Mouse (Mus musculus): ENCODE measurements around the gene Tbxas1. TPM values are rescaled to one million over a fixed set of nuclear protein-coding genes. Genes with fewer than 3 reads are reported as not detected.

Gene Tbxas1
- polyA plus RNA-seq, 1 experiment from 2014 or later = 1.6 TPM

DNA sequence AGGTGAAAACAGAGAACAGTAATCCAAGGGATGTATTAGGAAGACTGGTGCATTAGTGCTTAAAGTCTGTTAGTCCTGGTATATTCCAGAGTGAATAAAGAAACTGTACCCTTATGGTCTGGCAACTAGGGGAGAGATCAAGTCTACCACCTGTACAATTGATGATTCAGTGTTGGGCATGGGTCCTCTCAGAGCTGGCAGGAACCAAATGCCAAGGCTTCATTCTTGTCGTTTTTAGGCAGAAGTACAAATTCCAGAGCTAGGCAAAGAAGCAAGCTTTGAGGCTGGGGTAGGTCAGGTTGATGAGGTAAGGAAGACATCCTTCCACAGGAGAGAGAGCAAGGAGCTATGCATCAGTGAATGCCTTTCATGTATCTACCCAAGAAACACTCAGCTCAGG, 34.4 kb upstream of the Tbxas1 start:
- Histone ChIP-seq H3K36me3 (0 out of 2 replicates have a peak, but pooled peaks cover 2% of the 10 kb centered on the region), H3K27ac (no peak overlapping the region), H3K9ac (replicated peaks) (no peak overlapping the region), H3K4me1 (replicated peaks) (peaks cover 47% of the 10 kb centered on the region), H3K4me3 (replicated peaks) (no peak overlapping the region), H3K9me3 (no peaks in the 10 kb centered on the region), H3K4me2 (replicated peaks) (no peak overlapping the region), H3K27me3 (no peaks in the 10 kb centered on the region)
- no peak for ATAC-seq
- WGBS = 84% methylated on average over 1 of the region's 1 CpGs

DNA sequence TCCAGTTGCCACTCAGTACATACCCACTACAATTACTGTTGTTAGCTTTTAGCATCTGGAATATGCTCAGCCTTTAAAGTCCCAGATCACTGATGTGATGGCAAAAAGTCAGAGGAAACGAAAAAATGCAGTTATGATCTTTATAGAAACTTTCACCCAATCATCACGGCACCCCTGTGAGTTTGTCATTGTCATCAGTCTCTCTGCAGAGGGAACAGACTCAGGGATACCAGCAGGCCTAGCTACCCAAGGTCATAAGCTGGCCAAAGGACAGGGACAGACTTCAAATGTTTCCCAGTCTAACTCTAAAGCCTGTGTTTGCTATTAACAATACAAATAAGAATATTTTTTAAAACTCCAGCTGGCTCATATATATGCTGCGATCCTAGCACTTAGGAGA, 33.7 kb upstream of the Tbxas1 start:
- Histone ChIP-seq H3K9me3 (no peaks in the 10 kb centered on the region), H3K36me3 (0 out of 2 replicates have a peak, but pooled peaks cover 2% of the 10 kb centered on the region), H3K9ac (replicated peaks) (no peak overlapping the region), H3K4me1 (replicated peaks) (peaks cover 55% of the 10 kb centered on the region), H3K27ac (no peak overlapping the region), H3K4me3 (replicated peaks) (no peak overlapping the region), H3K27me3 (no peaks in the 10 kb centered on the region), H3K4me2 (replicated peaks) (no peak overlapping the region)
- 93% methylated on average over 3 of the region's 3 CpGs for WGBS
- ATAC-seq = no peak

DNA sequence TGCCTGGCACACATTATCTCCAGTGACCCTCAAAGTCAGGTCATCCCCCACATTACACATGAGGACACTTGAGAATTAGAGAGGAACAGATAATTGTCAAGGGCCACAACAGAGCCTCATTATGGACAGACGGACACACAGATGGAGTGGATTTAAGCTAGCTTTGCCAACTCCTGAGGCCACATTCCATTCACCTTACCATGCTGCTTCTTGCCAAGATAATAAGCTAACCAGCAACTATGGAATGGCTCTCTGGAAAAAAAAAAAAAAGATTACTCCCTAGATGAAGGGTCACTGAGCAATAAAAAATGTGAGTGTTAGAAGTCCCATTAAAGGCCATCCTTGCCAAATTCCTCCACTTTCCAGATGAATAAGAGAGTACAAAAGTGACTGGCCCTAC, 30.1 kb upstream of the Tbxas1 start:
- no peaks in the 10 kb centered on the region for H3K27me3 ChIP-seq
- no peak overlapping the region for H3K9ac ChIP-seq (replicated peaks)
- ATAC-seq = no peak
- H3K4me2 ChIP-seq (replicated peaks) = no peak overlapping the region
- H3K36me3 ChIP-seq = no peaks in the 10 kb centered on the region
- no peaks in the 10 kb centered on the region for H3K9me3 ChIP-seq
- no peak overlapping the region for H3K27ac ChIP-seq
- 55% methylated on average over 1 of the region's 1 CpGs for WGBS
- no peak overlapping the region for H3K4me3 ChIP-seq (replicated peaks)
- peaks cover 71% of the 10 kb centered on the region for H3K4me1 ChIP-seq (replicated peaks)

DNA sequence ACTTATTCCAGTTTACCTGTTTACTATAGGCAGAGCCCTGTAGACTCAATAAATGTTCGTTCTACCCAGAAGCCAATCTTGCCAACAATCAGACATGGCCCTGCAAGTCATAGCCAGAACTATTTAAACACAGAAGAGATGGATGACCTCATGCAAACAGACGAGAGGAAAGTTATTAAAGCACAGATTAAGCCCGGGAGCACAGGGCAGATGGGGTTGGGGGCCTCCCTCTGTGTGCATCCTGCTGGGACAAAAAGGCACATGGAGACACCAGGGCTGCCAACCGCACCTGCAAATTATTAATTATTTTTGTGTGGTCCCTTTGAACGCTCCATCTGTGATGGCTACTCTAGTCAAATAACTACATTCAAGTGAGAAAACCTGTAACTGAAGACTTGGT, 29.3 kb upstream of the Tbxas1 start:
- ATAC-seq = no peak
- H3K4me2 ChIP-seq (replicated peaks) = no peak overlapping the region
- H3K4me3 ChIP-seq (replicated peaks) = no peak overlapping the region
- H3K27ac ChIP-seq = no peak overlapping the region
- H3K9ac ChIP-seq (replicated peaks) = no peak overlapping the region
- H3K36me3 ChIP-seq = no peaks in the 10 kb centered on the region
- H3K9me3 ChIP-seq = no peaks in the 10 kb centered on the region
- H3K4me1 ChIP-seq (replicated peaks) = peaks cover 65% of the 10 kb centered on the region
- no peaks in the 10 kb centered on the region for H3K27me3 ChIP-seq
- WGBS = 51% methylated on average over 5 of the region's 5 CpGs

GRCm38 (mm10) chr6:38846330-38847195, 28.6 kb upstream of the Tbxas1 start:
- WGBS = 70% methylated on average over 6 of the region's 6 CpGs
- Histone ChIP-seq H3K4me3 (replicated peaks) (no peak overlapping the region), H3K9me3 (no peaks in the 10 kb centered on the region), H3K27me3 (no peaks in the 10 kb centered on the region), H3K36me3 (no peaks in the 10 kb centered on the region), H3K4me1 (replicated peaks) (peaks cover 61% of the 10 kb centered on the region), H3K9ac (replicated peaks) (no peak overlapping the region), H3K27ac (peak overlapping the region; percentile 22; the same call in 1 of the 2 replicates), H3K4me2 (replicated peaks) (no peak overlapping the region)
- no peak for ATAC-seq

DNA sequence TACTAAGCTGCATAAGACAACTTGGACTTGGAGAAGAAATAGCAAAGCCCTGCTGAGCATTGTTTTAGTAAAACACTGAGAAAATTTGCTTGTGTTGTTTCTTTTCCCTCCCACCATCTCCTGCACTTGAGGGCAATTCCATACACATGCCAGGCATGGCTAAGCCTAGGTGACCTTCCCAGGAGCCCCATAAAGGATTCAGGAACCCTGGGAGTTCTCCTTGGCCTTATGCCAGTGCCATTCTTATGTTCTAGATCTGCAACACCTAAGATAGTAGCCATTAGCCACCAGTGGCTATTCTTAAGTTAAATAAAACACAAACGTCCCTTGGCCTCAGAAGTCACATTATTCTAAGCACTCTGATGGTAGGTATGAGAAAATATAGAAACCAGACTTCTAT, 27.8 kb upstream of the Tbxas1 start:
- Histone ChIP-seq H3K9ac (replicated peaks) (no peak overlapping the region), H3K4me2 (replicated peaks) (no peak overlapping the region), H3K27me3 (no peaks in the 10 kb centered on the region), H3K27ac (peak overlapping the region; percentile 22; the same call in 1 of the 2 replicates), H3K4me1 (replicated peaks) (peaks cover 66% of the 10 kb centered on the region), H3K4me3 (replicated peaks) (no peak overlapping the region), H3K9me3 (no peaks in the 10 kb centered on the region), H3K36me3 (no peaks in the 10 kb centered on the region)
- 77% methylated on average over 1 of the region's 1 CpGs for WGBS
- no peak for ATAC-seq

GRCm38 (mm10) chr6:38847958-38848910, 27.0 kb upstream of the Tbxas1 start:
- peak overlapping the region; percentile 8; the same call in 1 of the 2 replicates for H3K27ac ChIP-seq
- ATAC-seq = peak; percentile 15; the same call in 1 of the 2 replicates
- H3K4me3 ChIP-seq (replicated peaks) = no peak overlapping the region
- H3K4me2 ChIP-seq (replicated peaks) = no peak overlapping the region
- H3K4me1 ChIP-seq (replicated peaks) = peaks cover 74% of the 10 kb centered on the region
- 49% methylated on average over 3 of the region's 3 CpGs for WGBS
- H3K9ac ChIP-seq (replicated peaks) = no peak overlapping the region
- H3K36me3 ChIP-seq = no peaks in the 10 kb centered on the region
- H3K27me3 ChIP-seq = no peaks in the 10 kb centered on the region
- H3K9me3 ChIP-seq = no peaks in the 10 kb centered on the region

DNA sequence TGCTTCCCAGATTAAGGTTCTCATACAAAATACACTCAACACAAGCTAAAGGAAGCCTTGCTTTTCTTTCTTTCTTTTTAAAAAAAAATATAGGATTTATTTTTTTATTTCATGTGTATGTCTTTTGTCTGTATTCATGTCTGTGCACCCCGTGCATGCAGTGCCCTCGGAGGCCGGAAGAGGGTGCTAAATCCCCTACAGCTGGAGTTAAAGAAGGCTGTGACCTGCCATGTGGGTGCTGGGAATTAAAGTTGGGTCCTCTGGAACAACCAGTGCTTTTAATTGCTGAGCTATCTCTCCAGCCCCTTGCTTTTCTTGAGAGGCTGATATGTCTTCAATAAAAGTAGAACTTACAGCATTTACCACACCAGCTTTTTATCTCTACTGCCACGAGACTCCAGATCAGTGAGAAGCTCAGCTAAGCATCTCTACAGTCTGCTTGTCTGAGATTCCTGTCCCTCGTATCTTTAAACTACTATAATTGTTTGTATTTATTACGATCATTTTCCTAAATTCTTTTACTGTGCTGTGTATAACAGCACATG, 24.4 kb upstream of the Tbxas1 start:
- H3K27me3 ChIP-seq = no peaks in the 10 kb centered on the region
- H3K36me3 ChIP-seq = no peaks in the 10 kb centered on the region
- no peak for ATAC-seq
- 96% methylated on average over 6 of the region's 6 CpGs for WGBS
- H3K4me3 ChIP-seq (replicated peaks) = no peak overlapping the region
- no peak overlapping the region for H3K9ac ChIP-seq (replicated peaks)
- H3K27ac ChIP-seq = no peak overlapping the region
- H3K9me3 ChIP-seq = no peaks in the 10 kb centered on the region
- H3K4me2 ChIP-seq (replicated peaks) = no peak overlapping the region
- H3K4me1 ChIP-seq (replicated peaks) = peaks cover 82% of the 10 kb centered on the region

GRCm38 (mm10) chr6:38851740-38852139, 23.5 kb upstream of the Tbxas1 start:
- Histone ChIP-seq H3K4me3 (replicated peaks) (no peak overlapping the region), H3K9me3 (no peaks in the 10 kb centered on the region), H3K9ac (replicated peaks) (no peak overlapping the region), H3K27me3 (no peaks in the 10 kb centered on the region), H3K4me1 (replicated peaks) (peaks cover 72% of the 10 kb centered on the region), H3K27ac (no peak overlapping the region), H3K4me2 (replicated peaks) (no peak overlapping the region), H3K36me3 (no peaks in the 10 kb centered on the region)
- ATAC-seq = no peak
- 94% methylated on average over 2 of the region's 2 CpGs for WGBS

GRCm38 (mm10) chr6:38853561-38853992, 21.6 kb upstream of the Tbxas1 start:
- Histone ChIP-seq H3K27ac (no peak overlapping the region), H3K4me3 (replicated peaks) (no peak overlapping the region), H3K4me2 (replicated peaks) (no peak overlapping the region), H3K4me1 (replicated peaks) (peaks cover 63% of the 10 kb centered on the region), H3K9me3 (no peaks in the 10 kb centered on the region), H3K36me3 (no peaks in the 10 kb centered on the region), H3K9ac (replicated peaks) (no peak overlapping the region), H3K27me3 (no peaks in the 10 kb centered on the region)
- no peak for ATAC-seq
- 76% methylated on average over 5 of the region's 5 CpGs for WGBS

DNA sequence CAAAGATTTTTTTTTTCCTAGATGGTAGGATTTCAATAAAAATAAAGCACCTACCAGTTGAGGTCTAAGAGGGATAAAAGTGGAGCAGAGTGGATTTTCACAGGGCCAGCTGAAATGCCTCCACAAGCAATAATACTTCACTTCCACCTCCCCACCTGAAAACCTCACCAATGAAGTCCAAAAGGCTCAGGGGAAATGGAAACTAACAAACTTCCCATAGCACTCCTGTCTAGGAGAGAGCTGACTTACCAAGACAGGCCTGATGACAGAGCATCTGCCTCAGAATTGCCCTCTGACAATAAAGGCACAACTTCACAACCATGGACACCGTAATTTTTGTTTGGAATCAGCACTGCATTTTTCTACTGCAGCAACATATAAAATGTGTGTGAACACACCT, 15.4 kb upstream of the Tbxas1 start:
- whole genome bisulfite sequencing = 92% methylated on average over 1 of the region's 1 CpGs

DNA sequence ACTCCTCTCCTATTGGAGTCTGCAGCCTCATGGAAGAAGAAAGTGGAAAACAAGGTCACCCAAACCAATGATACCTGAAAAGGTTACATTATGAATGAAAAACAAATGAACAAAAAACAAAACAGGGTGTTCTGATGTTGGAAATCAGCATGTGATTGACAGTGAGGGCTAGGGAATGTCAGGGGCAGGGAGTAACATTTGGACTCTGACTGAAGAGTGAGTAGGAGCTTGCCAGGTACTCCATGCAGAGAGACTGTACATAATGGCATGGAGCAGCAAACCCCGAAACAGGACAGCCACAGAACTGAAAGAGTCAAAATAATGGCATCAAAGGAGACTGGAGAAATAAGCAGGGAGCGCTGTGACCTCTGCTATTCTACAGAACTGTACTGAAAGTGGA, 14.9 kb upstream of the Tbxas1 start:
- no peak overlapping the region for H3K4me2 ChIP-seq (replicated peaks)
- no peaks in the 10 kb centered on the region for H3K36me3 ChIP-seq
- H3K4me3 ChIP-seq (replicated peaks) = no peak overlapping the region
- no peak overlapping the region for H3K27ac ChIP-seq
- WGBS = 92% methylated on average over 2 of the region's 2 CpGs
- no peaks in the 10 kb centered on the region for H3K9me3 ChIP-seq
- H3K4me1 ChIP-seq (replicated peaks) = peaks cover 48% of the 10 kb centered on the region
- no peak for ATAC-seq
- H3K9ac ChIP-seq (replicated peaks) = no peak overlapping the region
- no peaks in the 10 kb centered on the region for H3K27me3 ChIP-seq

More for the DNA sequence above, 15.4 kb upstream of the Tbxas1 start:
- no peaks in the 10 kb centered on the region for H3K27me3 ChIP-seq
- H3K4me1 ChIP-seq (replicated peaks) = peaks cover 45% of the 10 kb centered on the region
- no peak overlapping the region for H3K4me2 ChIP-seq (replicated peaks)
- no peak overlapping the region for H3K27ac ChIP-seq
- no peaks in the 10 kb centered on the region for H3K9me3 ChIP-seq
- H3K4me3 ChIP-seq (replicated peaks) = no peak overlapping the region
- ATAC-seq = no peak
- H3K36me3 ChIP-seq = no peaks in the 10 kb centered on the region
- no peak overlapping the region for H3K9ac ChIP-seq (replicated peaks)

Data from midbrain, embryonic 13.5 days (tissue).